Mouse (Mus musculus): ENCODE results near the gene Zfp568.
A peak's percentile ranks its signal among the peaks of the same experiment; 100 is the strongest.

Zfp568 gene

DNA sequence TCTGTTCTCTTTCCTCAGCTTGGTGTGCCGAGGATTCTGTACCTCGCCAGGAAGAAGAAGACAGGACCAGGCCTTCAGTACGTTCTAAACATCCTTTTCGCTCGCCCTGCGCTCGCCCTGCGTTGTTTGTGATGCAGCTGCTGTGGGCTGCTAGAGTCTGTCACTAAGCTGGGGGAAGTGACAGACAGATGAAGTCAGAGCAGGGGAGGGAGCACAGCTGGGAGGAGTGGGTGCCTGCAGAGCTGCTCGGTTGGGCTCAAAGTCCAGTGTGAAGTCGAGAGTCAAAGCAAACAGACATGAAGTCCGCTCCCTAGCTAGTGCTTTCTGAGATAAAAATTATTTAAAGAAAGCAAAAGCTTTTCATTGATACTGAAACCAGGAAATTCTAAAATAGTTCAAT is 5.3 kb downstream of the Zfp568 start:
- no peak for DNase-seq (ENCODE audit: inconsistent ontology term)

DNA sequence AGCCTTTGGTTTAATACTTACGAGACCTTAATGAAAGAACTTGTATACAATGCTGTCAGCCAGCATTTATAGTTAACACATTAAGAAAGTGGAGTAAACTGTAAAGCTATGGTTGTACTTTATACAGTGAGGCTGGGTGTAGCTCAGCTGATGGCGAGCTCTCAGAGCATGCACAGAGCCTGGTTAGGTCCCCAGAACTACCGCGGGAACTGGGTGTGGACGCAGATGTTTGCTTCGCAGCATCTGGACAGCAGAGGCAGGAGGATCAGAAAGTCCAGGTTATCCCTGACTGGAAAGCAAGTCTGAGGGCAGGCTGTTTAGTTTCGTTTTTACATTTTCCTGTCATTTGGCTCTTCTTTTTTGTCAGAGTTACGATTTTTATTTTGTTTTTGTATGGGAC is 8.9 kb downstream of the Zfp568 start:
- no peak for DNase-seq (ENCODE audit: inconsistent ontology term)

DNA sequence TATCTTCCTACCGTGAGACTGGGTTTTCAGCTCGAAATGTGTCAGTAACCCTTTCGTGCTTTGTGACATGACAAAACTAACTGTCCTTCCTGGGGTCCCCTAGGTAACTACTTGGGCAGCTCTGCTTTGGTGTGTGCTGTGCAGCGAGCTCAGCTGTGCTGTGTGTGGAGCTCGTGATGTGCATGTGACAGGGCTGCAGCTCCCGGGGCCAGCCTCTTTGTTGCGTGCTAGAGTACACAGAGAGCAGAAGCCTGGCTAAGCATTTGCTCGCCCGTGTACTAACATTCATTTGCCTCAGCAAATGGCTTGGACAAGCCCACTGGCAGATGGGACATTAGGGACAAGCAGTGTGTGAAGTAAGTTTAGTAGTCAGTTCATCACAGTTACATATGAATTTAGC is 9.6 kb downstream of the Zfp568 start:
- DNase-seq (ENCODE audit: inconsistent ontology term), result no peak

DNA sequence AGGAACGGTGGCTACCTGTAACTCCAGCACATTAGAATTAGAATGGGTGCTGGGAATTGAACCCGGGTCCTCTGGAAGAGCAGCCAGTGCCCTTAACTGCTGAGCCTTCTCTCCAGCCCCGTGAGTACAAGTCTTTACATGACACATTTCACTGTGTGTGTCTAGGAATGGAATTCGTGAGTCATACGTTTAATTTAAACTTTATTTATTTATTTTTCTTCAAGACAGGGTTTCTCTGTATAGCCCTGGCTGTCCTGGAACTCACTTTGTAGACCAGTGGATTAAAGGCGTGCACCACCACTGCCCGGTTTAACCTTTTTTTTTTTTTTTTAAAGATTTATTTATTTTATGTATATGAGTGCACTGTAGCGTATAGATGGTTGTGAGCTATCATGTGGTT is 11.4 kb downstream of the Zfp568 start:
- no peak for DNase-seq (ENCODE audit: inconsistent ontology term)

DNA sequence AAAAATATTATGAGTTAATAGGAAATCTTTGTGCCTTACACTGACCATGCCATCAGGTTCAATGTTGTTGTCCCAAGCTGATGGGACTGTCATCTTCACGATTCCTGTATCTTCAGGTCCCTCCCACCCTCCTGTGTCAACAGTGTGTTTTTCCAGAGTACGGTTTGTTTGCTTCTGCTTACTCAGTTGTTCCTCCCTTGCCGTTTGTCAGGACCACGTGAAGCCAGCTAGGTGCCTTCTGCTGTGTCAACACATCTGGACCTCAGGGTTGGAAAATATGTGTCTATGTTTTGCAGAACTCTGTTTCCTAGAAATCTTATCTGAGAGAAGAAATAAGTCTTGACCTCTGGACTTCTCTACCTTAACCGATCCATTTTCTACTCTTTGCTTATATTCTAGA is 16.8 kb downstream of the Zfp568 start:
- no peak for DNase-seq (ENCODE audit: inconsistent ontology term)

DNA sequence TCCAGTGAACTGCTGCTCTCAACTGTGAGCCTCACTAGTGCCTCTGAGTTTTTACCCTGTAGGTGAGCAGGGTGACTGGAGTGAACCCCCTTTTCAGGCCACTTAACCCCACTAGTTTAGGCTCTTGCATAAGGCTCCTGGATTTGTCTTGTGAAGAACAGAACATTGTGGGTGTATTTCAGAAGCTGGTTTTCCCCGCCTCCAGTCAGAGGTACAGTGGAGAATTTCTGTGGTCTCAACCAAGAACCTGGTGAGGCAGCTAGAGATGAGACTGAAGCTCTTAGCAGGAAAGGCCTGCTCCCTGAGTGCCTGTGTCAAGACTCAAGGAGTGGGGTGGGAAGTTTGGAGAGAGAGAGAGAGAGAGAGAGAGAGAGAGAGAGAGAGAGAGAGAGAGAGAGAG is 23.8 kb downstream of the Zfp568 start:
- DNase-seq (ENCODE audit: inconsistent ontology term), result no peak

DNA sequence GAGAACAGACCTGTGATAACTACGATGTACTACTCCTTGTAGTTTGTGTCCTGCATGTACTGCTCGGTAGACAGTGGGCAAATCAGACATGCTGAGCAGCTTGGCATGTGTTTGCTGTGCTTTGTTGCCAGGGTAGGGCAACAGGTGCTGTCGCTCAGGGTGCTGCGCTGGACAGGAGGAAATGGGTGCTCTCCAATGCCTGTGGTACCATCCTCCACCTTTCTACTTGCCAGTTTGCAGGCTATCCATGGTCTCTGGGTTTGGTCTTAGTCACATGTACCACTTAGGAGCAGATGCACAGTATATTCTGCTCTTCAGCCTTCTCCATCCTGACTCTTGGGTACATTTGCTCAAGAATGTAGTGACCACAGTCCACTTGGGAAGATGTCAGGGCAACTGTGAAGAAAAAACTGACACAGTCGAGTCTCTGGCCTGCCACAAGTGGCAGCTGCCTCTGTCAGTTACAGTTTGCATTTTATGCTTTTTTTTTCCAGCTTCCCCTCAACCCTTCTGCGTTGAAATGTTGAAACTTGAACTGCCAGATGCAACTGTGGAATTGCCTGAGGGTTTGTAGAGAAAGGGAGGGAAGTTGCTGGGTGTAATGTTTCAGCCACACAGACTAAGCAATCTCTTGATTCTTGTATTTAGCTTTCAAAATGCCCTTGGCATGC is 24.4 kb downstream of the Zfp568 start:
- peak; percentile 49 for DNase-seq (ENCODE audit: inconsistent ontology term)

DNA sequence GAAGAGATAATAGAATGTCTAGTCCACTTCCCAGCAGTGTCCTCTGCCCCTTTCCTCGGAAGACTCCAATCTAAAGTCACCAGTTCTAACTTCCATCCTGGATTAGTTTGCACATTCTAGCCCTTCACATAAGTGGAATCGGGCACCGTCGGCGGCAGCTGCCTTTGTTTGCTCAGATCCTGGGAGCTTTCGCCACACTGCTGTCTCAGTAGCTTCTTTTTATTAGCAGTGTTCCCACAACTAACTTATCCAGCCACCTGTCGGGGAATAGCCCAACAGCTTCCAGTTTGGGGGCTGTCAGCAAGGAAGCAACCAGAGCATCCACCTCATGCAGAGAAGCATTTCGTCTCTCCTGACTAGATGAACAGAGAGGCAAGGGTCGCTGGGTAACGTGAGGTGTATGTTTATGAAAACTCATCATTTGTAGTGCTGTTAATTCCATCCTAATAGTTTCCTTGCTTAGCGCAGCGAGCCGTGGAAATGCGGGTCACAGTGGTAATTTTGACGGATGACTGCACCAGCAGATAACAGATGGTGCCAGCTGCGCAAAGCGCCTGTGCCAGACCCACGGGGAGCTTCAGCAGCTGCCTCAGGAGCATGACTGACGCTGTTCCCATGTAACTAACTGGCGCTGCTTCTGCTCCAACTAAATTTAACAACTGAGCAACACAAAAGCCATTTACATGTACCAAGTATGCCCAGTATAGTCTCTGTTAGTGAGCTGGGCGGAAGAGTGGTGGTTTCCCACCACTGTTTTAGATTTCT is 25.7 kb downstream of the Zfp568 start:
- DNase-seq (ENCODE audit: inconsistent ontology term), result peak; percentile 89

DNA sequence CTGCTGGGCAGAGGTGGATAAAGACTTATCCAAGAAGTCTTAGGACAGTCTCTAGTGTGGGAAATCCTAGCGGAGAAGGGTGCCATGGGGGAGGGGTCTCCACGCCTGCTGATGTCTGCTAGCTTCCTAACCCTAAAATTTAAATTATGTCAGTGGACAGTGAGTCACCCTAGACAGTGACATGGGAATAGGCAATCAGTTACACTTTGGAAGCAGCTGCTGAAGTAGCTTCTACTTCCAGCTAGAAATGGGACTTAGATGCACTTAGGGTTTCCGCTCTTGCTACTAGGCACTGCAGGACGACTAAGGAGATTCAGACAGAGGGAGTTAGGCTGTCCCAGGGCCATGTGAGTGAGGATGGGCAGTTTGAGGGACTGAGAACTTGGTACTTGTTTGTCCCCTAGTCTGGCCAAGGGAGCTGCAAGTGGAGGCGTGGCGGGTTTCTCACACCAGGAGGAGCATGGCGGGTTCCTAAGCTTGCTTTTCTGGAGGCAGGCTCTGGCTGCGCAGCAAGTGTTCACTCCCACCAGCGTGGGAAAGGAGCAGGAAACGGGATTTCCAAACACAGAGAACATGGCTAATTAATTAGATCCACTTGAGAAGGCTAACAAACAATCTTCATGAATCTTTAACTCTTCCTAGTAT is 26.9 kb downstream of the Zfp568 start:
- DNase-seq (ENCODE audit: inconsistent ontology term), result peak; percentile 31

DNA sequence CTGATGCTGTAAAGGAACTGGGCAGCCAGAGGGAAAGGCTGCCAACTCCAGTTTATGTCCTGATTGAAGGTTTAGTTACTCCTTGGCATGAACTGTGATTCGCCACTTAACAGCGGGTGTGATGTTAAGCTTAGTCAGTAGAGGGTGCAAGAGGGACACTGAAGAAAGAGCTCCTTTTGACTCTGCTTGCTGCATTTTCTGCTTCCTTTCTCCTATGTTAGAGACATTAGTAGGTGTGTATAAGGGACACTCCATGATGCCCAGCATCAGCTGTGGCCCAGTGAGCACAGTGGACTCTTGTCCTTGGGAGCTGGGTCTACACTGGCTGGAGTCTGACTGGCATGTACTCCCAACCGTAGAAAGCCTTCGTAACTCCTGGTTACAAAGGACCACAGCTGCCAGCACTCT is 29.2 kb downstream of the Zfp568 start:
- peak; percentile 27 for DNase-seq (ENCODE audit: inconsistent ontology term)

DNA sequence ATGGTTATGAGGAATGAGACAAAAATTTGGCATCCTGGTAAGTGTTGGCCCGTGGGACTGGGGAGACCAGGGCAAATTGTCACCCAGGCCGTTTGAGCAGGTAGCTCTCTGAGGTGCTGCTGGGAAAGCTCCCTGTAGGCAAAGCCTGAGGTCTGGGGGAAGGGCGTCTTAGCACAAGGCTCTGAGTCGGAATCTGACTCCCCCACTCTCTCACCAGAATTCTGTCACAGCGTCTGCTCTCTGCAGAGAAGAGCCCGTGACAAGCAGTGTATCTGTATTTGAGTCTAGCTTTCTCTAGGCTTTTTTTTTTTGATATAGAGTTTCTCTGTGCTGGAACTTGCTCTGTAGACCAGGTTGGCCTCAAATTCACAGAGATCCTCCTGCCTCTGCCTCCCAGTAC is 33.5 kb downstream of the Zfp568 start:
- DNase-seq (ENCODE audit: inconsistent ontology term), result no peak

DNA sequence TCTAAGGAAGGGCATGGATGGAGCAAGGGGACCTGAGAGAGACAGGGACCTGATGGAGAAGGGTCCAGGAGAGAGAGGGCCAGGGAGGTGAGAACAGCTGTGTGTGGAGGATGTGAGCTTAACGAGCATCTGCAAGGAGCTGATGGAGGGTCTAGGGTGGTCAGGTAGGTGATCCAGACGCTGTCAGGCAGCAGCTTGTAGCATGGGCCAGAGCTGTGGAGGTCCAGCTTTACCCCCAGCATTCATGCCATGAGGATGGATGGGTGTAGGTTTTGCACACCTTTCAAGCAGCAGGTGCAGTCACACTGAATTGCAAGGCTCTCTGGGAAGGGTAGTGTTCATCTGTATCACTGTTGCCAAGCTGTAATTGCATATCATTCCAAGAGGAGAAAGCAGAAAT is 35.8 kb downstream of the Zfp568 start:
- DNase-seq (ENCODE audit: inconsistent ontology term), result no peak

DNA sequence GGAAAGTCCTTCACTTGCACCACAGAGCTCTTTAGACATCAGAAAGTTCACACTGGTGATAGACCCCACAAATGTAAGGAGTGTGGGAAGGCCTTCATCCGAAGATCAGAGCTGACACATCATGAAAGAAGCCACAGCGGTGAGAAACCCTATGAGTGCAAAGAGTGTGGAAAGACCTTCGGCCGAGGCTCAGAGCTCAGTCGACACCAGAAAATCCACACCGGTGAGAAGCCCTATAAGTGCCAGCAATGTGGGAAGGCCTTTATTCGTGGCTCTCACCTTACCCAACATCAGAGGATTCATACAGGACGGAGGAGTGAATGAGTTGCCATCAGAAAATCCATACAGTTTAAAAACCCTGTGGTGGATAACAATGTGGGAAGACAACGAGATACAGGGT is 39.6 kb downstream of the Zfp568 start:
- DNase-seq (ENCODE audit: inconsistent ontology term), result no peak

DNA sequence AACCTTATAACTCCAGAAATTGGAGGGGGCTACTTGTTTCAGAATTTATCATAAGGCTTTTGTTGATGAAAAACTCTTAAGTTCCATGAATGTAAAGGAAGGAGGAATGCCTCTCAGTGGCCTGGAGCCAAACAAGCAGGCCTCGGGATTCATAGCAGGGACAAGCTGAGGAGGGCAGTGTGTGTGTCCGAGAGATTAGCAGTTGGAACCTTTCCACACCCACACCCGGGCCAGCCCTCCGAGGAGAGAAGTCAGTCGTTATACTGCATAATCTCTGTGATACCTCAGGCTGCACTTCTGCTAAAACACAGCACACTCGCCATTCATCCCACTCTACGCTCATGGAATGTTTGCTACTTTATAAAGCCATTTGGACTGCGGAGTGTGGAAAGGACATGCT is 40.0 kb downstream of the Zfp568 start:
- no peak for DNase-seq (ENCODE audit: inconsistent ontology term)

DNA sequence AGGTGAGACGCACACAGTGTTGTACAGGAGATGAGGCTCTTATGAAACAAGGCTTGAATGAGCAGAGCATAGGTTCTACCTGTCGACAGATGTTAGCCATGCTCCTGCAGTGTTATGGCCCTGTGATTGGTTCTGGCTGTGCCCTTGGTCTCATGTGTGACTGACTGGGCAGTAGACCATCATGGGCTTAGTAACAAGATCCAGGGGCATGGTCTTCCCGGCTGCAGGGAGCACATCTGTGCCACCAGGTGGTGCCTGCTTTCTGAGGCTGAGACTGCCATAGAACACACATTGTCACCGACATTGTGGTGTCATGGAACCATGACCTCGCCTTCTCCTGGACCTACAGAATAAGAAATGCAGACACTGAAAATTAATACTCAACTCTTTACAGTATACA is 41.6 kb downstream of the Zfp568 start:
- no peak for DNase-seq (ENCODE audit: inconsistent ontology term)

DNA sequence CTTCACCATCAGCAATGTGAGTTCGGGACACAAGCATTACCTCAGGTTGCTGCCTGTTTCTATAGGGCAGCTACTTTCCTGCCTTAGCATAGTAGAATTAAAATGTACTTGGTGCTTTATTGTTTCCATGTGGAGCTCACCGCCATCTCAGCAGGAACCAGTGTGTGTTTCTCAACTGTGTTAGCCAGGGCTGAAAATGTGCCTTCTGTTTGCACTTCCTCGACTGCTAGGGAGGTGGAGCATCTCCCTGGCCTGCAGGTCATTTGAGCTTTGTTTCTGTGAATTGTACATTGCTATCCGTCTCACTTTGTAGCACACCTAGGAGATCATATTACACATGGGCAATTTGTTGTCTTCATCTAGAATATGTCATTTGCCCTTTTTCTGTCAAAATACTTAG is 43.6 kb downstream of the Zfp568 start:
- no peak for DNase-seq (ENCODE audit: inconsistent ontology term)

DNA sequence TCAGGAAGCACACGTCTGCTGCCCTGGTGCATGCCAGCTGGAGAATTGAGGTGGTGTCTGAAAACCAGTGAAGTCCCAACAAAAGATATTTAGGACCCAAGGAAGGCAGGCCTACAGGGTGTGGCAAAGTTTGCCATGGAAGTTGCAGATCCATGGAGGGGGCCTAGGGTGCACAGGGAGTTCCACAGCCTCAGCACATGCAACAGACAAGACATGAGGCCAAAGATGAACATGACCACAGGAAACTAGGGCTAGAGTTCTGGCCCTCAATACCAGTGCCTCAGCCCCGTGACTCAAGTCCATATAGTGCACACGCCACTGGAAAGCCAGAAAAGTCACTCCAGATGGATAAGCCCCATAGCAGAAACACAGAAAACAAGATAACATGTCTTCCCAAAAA is 44.8 kb downstream of the Zfp568 start:
- DNase-seq (ENCODE audit: inconsistent ontology term), result no peak

DNA sequence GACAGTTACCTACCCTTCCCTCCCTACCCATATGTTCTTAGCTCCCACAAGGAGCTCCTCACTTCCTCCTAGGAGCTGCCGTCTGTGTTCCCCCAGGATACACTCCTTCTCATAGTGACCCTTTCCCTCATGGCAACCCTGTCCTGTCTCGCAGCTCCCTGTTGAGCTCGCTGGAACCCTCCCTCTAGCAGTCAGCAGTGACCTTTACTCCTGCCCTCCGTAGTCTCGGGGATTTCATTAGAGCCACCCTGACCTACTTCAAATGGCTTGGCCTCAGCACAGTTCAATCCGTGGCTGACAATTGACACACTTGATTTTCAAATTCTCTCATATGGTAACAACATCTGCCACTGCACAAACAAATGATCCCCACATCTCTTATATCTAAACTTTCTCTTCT is 46.9 kb downstream of the Zfp568 start:
- no peak for DNase-seq (ENCODE audit: inconsistent ontology term)

DNA sequence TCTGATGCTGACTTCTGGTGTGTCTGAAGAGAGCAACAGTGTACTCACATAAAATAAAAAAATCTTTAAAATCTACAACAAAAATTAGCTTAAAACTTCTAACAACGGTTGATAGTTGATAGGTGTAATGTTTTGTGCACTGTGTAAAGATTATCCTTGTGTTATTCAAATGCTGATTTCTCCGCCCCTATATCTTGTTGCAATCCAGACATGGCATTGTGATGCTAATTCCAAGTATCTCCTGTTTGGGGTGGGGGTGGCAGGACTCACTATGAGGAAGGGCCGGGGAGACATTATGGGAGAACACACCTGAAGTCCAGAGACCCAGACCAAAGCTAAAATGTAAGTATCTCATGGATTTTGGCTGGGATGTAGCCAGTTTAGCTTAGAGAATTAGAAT is 47.6 kb downstream of the Zfp568 start:
- DNase-seq (ENCODE audit: inconsistent ontology term), result no peak

DNA sequence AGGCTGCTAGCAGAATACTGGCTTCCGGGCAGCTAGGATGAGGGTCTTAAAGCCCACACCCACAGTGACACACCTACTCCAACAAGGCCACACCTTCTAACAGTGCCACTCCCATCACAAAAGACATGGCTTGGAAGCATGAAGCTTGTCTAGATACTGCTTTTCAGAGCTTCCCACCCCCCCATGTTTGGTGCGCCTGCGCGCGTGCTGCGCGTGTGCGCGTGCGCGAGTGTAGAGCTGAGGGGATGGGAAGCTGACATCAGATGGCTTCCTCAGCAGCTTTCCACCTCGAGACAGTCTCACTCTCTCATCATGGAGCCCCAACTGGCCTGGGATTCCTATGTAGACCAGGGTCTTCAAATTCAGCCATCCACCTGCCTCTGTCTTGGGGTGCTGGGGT is 50.6 kb downstream of the Zfp568 start:
- DNase-seq (ENCODE audit: inconsistent ontology term), result no peak

DNA sequence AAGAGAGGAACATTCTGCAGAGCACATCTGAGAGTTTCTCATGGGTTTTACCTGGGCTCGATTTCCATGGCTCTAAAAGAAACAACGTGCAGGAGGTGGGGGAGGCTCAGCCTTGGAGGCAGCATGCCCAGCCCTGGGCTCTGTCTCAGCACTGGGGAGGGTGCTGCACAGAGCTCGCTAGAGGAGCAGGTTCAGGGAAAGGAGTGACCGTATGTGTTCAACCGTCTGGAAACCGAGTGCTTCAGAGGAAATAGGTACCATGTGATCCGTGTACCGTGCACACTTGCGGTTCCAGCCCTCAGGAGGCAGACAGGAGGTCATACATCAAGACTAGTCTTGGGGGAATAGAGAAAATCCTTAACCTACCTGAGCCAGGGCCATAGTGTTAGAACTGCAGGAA is 60.6 kb downstream of the Zfp568 start:
- no peak for DNase-seq (ENCODE audit: inconsistent ontology term)

DNA sequence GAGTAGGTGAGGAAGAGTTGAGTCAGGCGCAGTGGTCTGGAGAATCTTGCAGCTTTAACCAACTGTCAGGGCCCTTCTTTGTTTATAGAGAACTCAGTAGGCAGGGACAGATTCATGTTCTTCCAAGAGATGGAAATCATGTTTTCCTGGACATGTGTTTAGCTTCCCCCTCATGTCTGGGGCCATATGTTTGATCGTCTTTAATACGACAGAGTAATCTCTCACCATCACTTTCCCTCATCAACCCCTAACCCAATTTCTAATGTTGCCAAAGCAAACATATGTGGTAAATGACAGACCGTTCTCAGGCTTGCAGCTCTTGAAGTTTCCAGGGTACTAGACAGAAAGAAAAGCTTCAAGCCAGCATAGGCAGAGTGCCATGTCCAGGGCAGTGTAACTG is 64.4 kb downstream of the Zfp568 start:
- no peak for DNase-seq (ENCODE audit: inconsistent ontology term)

DNA sequence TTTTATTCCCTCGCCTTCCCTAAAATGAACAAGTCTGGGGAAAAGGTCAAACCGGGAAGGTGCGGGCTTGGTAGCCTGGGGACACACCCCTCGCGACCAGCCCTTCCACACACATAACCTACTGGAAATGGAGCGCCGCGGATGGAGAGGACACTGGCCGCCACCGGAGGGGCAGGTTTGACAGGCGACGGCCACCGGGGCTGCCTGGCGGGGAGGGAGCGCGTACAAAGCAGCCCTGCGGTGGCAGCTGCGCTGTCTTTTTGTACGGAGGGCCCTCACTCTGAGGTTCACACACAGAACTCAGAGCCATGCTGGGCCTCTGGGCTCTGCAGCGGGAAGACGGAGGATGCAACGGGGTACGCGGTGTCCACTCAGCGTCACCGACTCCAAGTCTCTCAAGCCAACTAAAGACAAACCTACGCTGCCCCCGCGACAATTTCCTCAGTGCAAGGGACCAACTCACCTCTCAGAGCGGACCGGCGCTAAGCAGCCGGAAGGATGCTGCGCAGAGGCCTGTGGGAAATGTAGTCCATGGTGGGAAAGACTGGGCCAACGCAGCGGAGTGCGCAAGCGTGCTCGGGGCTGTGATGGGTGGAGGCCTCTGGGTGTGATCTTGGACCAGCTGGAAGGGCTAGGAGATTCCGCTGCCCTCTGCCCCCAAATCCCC is 67.3 kb downstream of the Zfp568 start, which contains the start of gene Zfp14:
TSS of gene Zfp14 (minus strand) at position 499 of the 667 bp plus-strand sequence.
- DNase-seq (ENCODE audit: inconsistent ontology term), result peak; percentile 84
